Mouse (Mus musculus) cortical plate, adult 2 months (tissue): ENCODE measurements at regions not wholly inside any gene's neighbourhood (a gene's known extent, or its start where the extent isn't known, plus 50 kb on each side); places are given as distances from the start of the nearest gene placed in this dataset.

Experiments used
- H3K27ac ChIP-seq: fragments of 200-500 bp; 2 replicates; pipeline ENCODE4 v1.5.1; 2012; ENCODE audit warnings: low read length, control low read depth, inconsistent platforms; ENCODE audit not compliant: insufficient read depth
- H3K4me1 ChIP-seq: fragments of 200-500 bp; 2 replicates; pipeline ENCODE4 v1.6.1; 2011; ENCODE audit warnings: low read length; ENCODE audit not compliant: control insufficient read depth, insufficient read depth
- H3K4me3 ChIP-seq: fragments of 200-500 bp; 2 replicates; pipeline ENCODE4 v1.5.1; 2011; ENCODE audit warnings: mild to moderate bottlenecking, low read length, control low read depth; ENCODE audit not compliant: insufficient read depth
- CTCF ChIP-seq: fragments of 200-500 bp; IDR thresholded peaks from 2 replicates; pipeline ENCODE4 v1.5.1; 2011; ENCODE audit warnings: mild to moderate bottlenecking, control low read depth, low read length; ENCODE audit not compliant: insufficient read depth; ENCODE audit errors: extremely low read depth
- POLR2A ChIP-seq: fragments of 200-500 bp; IDR thresholded peaks from 2 replicates; pipeline ENCODE4 v1.6.1; 2011; ENCODE audit warnings: mild to moderate bottlenecking, low read length, control low read depth; ENCODE audit not compliant: insufficient read depth; ENCODE audit errors: extremely low read depth

DNA sequence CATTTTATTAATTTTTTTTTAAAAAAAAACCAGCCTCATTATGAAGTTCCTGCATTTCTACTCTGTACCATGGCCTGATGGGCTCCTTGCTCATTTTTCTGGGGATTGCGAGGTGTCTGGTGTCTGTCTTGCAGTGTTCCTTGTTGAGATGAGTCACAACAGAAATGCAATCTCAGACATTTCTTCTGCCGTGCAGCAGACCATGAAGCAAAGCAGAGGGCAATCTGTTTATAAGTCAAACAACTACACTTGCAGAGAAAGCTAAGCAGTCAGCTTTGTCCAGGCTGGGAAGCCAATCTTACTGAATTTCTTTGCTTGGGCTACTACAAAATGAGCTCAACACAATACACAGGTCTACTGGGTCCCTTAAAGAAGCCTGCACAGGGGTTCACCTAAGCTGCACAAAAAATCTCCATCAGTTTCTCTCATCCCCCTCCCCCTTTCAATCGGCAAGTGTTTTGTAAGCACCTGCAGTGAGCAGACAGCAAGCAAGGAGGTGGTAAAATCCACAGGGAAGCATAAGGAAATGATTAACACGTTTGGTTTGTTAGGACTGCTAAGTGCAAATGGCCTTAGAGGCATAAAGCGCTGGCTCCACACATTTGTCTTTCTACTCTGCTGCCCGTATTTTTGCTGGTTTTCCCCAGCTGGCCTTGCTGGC is 171.0 kb upstream of the Dmrta1 start:
- TF ChIP-seq CTCF (no peak), POLR2A (no peak)

DNA sequence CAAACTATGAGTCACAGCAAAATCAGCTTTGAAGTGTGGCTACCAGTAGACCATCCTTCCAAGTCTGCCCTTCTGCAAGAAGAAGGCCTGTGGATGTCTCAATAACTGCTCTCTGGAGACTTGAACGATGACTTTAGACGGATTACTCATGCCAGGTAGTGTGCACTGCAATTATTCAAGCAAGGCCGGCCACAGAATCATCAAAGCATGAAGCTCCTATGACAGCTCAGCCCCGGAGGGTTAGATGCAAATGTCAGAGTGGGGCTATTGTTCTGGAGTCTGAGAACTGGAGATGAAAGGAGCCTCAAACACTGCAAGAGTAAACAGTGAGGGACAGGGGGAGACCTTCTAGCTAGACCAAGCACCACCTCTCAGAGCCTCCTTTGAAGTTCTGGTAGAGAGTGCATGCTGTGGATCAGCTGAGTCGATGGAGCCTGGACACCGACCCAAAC is 173.8 kb upstream of the Dmrta1 start:
- Histone ChIP-seq H3K27ac (no peak overlapping the region), H3K4me3 (no peak overlapping the region), H3K4me1 (no peaks in the 10 kb centered on the region)
- TF ChIP-seq POLR2A (no peak), CTCF (no peak)

More for the DNA sequence above, 171.0 kb upstream of the Dmrta1 start:
- Histone ChIP-seq H3K27ac (no peak overlapping the region), H3K4me3 (no peak overlapping the region), H3K4me1 (no peaks in the 10 kb centered on the region)

- Histone ChIP-seq H3K27ac (no peak overlapping the region), H3K4me3 (no peak overlapping the region)
- TF ChIP-seq POLR2A, result no peak
- TF ChIP-seq CTCF, result no peak
Observed at GRCm38 (mm10) chr4:89500232-89500631, 179.0 kb upstream of the Dmrta1 start.

GRCm38 (mm10) chr4:89490947-89491346 is 180.1 kb upstream of the Cdkn2b start:
- H3K4me1 ChIP-seq, result no peaks in the 10 kb centered on the region
- TF ChIP-seq POLR2A, result no peak
- TF ChIP-seq CTCF, result no peak
- H3K27ac ChIP-seq, result no peak overlapping the region
- no peak overlapping the region for H3K4me3 ChIP-seq

More at GRCm38 (mm10) chr4:89500232-89500631, 179.0 kb upstream of the Dmrta1 start:
- no peaks in the 10 kb centered on the region for H3K4me1 ChIP-seq

DNA sequence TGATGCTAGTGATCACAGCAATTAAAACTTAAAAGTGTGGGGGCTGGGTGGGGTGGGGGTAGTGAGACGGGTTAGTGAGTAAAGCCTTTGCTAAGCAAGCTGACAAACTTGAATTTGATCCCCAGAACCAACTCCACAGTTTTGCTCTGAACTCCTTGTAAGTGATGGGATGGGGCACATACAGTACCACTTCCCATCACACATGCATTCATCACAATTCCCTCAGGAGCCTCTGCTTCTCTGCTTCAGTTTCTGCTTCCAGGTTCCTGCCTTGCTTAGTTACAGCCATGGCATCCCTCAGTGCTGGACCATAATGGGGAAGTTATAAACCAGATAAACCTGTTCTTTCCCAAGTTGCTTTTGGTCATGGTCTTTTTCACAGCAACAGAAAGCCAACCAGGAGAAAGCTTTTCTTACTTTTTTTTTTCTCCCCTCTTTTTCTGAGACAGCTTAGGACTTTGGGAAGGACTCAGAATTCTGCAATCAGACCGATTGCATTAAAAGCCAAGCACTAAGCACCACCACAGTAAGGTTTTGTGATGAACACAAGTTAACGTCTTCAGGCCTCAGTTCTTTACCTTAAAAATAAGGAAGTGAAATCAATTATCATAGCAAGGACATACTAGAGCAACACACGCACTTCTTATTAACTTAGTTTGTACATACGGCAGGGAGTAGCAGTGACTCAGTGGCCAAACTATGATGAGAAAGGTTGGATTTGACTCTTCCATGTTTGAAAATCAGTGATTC is 176.8 kb upstream of the Cdkn2b start:
- TF ChIP-seq POLR2A, result no peak
- TF ChIP-seq CTCF, result no peak
- Histone ChIP-seq H3K4me3 (no peak overlapping the region), H3K4me1 (no peaks in the 10 kb centered on the region), H3K27ac (no peak overlapping the region)

- TF ChIP-seq POLR2A (no peak), CTCF (no peak)
- Histone ChIP-seq H3K4me3 (no peak overlapping the region), H3K27ac (no peak overlapping the region), H3K4me1 (no peaks in the 10 kb centered on the region)
Observed at GRCm38 (mm10) chr4:89486963-89487362, 176.1 kb upstream of the Cdkn2b start.

DNA sequence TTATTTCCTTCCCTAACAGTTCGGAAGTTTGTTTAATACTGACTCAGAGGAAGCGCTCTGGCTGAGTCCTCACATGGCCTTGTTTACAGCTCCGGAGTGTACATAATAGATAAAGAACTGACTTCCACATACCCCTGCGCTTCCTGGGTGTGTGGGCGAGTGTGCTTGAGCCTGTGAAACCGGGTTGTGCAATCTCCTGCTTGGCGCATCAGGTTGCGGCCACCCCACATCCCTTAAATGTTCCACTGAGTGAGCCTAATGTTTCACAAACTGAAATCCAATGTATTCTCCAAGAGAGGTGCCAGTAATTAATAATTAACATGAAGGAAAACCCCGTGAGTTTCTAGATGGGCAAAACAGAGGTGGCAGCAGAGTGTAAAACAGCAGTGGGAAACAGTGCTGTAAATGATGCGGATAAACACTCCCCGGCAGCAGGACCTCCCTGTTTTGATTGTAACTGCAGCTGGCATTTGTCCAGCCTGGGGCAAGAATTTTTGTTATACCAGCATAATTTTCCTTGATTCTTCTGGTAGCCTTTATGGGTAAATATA is 175.2 kb upstream of the Cdkn2b start:
- Histone ChIP-seq H3K4me3 (no peak overlapping the region), H3K4me1 (no peaks in the 10 kb centered on the region), H3K27ac (no peak overlapping the region)
- TF ChIP-seq POLR2A (no peak), CTCF (no peak)

DNA sequence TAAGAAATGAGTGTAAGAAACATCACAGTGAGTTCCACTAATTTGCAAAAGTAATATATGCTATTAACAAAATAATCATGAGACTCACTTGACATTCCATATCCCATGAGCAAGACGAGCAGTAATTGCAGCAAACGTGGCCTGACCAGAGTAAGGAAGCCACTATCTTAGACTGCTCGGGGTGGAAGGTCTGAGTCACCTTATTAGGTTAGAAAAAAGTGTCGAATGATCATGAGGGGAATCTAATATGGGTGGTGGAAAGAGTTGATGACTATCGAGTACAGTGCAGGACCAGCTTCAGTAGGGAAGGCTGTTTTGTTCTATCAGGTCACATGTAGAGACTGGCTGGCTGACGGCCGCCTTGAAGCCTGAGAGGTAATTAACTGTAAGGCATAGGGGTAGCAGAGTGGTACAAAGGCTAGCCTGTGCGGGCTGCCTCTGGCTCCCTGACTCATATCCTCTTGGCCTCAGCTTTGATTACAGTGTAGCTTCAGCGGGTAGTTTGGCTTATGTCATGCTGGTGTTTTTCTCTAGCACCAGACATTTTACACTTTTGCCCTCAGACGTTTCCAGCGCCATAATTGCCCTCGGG is 167.9 kb upstream of the Cdkn2b start:
- TF ChIP-seq POLR2A (no peak), CTCF (no peak)
- H3K4me1 ChIP-seq, result no peaks in the 10 kb centered on the region
- no peak overlapping the region for H3K27ac ChIP-seq
- H3K4me3 ChIP-seq, result no peak overlapping the region

DNA sequence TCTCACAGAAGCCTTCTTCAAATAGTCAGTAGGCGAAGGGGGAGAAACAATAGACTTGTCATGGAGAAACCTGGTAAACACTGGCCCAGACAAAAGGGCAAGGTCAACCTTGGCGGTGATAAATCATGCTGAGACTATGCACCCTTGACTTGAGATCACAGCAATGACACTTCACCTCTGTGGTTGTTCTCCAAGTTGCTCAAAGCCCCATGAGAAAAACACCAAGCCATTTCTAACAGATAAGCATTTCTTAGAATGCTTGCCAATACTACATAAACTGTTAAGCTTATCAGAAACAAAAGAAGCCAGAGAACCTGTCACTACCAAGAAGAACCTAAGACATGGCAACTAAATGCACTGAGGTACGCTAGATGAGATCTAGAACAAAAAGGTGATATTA is 165.0 kb upstream of the Cdkn2b start:
- Histone ChIP-seq H3K4me3 (no peak overlapping the region), H3K4me1 (no peaks in the 10 kb centered on the region), H3K27ac (no peak overlapping the region)
- TF ChIP-seq POLR2A, result no peak
- TF ChIP-seq CTCF, result no peak
